Mouse (Mus musculus) heart, postnatal 14 days (tissue): Measurements from ENCODE around the gene Gm49384. TPM values are rescaled to one million over a fixed set of nuclear protein-coding genes. Genes with fewer than 3 reads are reported as not detected.

Experiments
- DNase-seq, 2 experiments: peaks; one replicate each; pipeline ENCODE4 v3.0.0; 2021 to 2022
- intact Hi-C: fragments of 180-260 bp; cut with DNase I; formaldehyde crosslinking; loops from one replicate; pipeline ENCODE4 v1.15.1; 2025
- total RNA-seq, 2 experiments: library from RNA; stranded (reverse); gene quantifications; 2 replicates each; pipeline ENCODE4 v1.2.3; 2021

The Gm49384 gene
- total RNA-seq, 2 experiments from 2014 or later, result 2.4 to 3.1 TPM

DNA sequence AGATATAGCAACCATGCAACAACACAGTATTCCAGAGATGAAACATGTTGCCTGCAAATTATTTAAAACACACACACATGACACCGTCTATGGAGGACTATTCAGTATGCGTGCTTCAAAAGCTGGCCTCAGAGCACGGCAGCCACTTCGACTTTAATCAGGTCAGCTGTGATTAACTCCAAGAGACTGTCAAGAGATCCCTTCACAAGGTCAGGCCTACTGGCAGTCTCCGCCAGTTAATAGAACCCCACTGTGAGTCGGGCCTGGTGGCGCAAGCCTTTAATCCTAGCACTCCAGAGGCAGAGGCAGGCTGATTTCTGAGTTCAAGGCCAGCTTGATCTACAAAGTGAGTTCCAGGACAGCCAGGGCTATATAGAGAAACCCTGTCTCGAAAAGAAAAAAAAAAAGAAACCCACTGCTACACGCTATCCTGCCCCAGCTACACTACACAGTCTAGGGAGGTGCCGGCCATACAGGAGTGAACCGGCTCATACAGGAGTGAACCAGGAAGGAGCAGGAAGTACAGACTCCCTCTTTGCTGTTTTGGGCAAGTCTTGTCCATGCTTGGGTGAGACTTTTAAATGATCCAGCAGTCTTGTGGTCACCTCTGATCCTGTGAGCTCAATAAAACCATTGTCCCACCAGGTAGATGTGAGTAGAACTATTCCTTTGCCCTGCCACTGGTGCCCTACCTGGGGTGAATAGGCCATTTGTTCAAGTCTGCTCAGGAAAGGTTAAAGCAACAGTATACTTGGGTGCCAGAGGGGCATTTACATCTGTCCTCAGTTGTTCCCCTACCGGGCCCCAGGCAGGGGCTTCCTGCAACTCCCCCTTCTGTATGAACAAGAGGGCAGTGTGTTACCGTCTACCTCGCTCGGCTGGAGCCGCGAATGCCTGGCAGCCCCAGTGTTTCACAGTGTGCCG, 6.3 kb upstream of the Gm49384 start:
- DNase-seq, result no peak

DNA sequence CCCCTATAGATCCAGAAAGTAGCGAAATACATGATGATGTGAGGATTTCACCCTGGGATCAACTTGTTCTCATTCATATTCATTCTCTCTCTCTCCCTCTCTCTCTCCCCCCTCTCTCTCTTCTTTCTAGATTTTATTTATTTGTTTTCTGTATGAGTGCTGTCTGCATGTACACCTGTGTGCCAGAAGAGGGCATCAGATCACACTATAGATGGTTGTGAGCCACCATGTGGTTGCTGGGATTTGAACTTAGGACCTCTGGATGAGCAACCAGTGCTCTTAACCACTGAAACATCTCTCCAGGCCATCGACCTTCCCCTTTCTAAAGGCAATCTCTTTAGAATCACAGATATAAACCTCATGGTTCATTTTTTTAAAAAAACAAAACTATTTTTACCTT, 4.5 kb upstream of the Gm49384 start:
- intact Hi-C loops, result loop anchor here (10.0 kb wide), 1 partner anchor 376 kb away; the partner anchor contains the start of gene Vcpkmt

More for the DNA sequence above, 6.3 kb upstream of the Gm49384 start:
- intact Hi-C loops, result loop anchor here (5.0 to 10.0 kb wide), 2 partner anchors 127 to 484 kb away; no protein-coding TSS in a partner anchor

GRCm38 (mm10) chr12:69207926-69208325, 3.9 kb upstream of the Gm49384 start:
- no peak for DNase-seq
- intact Hi-C loops, result loop anchor here (10.0 kb wide), 1 partner anchor 377 kb away; the partner anchor contains the start of gene Vcpkmt

More for the DNA sequence above, 4.5 kb upstream of the Gm49384 start:
- no peak for DNase-seq

GRCm38 (mm10) chr12:69207396-69207795, 3.3 kb upstream of the Gm49384 start:
- intact Hi-C loops, result loop anchor here (10.0 kb wide), 1 partner anchor 377 kb away; the partner anchor contains the start of gene Vcpkmt
- no peak for DNase-seq

DNA sequence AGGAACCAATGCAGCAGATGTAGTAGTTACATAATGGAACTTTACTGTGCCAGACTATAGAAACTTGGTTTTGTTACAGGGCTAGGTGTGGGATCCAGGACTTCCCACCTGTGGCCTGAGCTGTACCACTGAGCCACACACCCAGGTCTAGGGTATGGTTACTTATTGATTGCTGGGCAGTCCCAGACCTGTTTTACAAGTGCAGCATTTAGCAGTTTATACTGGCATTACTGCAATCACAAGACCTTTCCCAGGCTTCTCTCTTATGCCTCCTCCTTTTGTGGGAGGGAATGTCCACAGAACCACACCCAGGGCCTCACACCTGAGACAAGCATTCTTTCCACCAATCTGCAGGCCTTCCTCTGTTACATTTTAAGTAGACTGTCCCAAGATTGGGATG, 5.1 kb downstream of the Gm49384 start:
- intact Hi-C loops, result loop anchor here (5.0 kb wide), 1 partner anchor 43 kb away; the partner anchor contains the start of gene Klhdc1
- no peak for DNase-seq

DNA sequence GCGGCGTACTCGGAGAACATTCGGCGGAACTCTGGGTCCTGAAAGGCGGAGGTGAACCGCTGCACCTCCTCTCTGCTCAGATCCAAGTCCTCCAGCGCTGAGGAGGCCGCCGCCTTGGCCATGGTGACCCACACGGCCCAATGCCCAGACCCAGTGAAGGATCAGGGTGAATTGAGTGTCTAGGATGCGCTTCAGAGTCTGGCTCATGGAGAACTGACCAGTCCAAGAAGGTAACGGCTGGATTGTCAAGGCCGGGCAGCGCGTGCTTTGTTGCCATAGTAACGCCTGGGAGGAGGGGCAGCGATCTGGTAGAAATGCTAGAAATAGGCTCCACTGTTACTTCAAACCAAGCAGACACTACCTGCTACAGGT, 5.9 kb downstream of the Gm49384 start, which contains the start of gene Dnaaf2:
Gene Dnaaf2, minus strand, starts transcription at position 266 of the 372 bp plus-strand sequence.
- intact Hi-C loops, result loop anchor here (5.0 kb wide), 1 partner anchor 44 kb away; the partner anchor contains the start of gene Klhdc1
- DNase-seq, result peak; percentile 50 to 72

- DNase-seq, result peak; percentile 71 to 75
- intact Hi-C loops, result loop anchor here (5.0 kb wide), 1 partner anchor 45 kb away; the partner anchor contains the start of gene Klhdc1
Measured at GRCm38 (mm10) chr12:69197378-69198163, 6.5 kb downstream of the Gm49384 start.

- peak; percentile 77 to 80 for DNase-seq
- intact Hi-C loops, result loop anchor here (5.0 kb wide), 1 partner anchor 46 kb away; the partner anchor contains the start of gene Klhdc1
Measured at GRCm38 (mm10) chr12:69196444-69197377, 7.4 kb downstream of the Gm49384 start, which contains the start of gene Gm49383. Gene Gm49383, minus strand, starts transcription at chr12:69197104.

DNA sequence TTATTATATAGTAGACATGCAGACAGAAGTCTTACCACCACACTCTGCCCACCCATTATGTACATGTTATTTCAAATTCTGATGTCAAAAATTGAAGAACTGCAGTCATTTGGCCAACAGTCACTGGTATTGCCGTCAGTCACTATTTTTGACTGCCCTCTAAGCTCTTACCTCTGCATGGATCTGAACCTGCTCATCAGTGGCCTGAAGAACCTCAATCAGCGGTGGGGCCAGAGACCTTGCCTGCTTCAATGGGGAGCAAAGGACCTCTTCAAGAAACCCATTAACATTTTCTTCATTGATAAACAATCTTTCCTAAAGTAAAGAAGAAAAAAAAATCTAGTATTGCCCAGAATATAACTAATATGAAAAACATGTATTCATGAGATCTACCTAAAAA, 11.4 kb downstream of the Gm49384 start:
- intact Hi-C loops, result loop anchor here (5.0 kb wide), 1 partner anchor 105 kb away; the partner anchor contains the start of gene Klhdc2
- DNase-seq, result no peak

DNA sequence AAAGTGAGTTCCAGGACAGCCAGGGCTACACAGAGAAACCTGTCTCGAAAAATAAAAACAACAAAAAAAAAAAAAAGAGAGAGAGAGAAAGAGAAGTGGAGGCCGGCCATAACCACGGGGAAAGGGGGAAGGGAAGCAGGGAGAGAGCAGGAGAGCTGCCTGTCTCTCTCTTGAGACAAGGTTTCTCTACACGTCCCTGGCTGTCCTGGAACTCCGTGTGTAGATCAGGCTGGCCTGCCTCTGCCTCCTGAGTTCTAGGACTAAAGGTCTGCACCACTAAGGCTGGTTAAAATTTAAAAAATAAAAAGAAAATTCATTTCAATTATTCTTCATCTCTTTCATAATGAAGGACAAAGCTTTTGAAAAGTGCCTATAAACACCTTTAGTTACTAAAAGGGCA, 12.7 kb downstream of the Gm49384 start:
- intact Hi-C loops, result loop anchor here (5.0 kb wide), 1 partner anchor 106 kb away; the partner anchor contains the start of gene Klhdc2
- no peak for DNase-seq

DNA sequence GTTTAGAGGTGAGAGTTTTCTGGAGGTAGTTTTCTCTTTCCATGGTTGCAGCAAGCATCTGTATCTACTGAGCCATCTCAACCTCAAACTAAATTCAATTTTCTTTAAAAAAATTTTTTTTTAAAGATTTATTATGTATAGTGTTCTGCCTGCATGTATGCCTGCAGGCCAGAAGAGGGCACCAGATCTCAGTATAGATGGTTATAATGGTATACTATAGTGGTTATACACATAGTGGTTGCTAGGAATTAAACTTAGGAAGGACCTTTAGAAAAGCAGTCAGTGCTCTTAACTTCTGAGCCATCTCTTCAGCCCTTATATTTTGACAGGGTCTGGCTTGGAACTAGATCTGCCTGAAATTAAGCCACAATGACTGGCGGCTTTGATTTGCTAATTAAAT, 13.5 kb downstream of the Gm49384 start:
- peak in 1 of 2 experiments; percentile 30 for DNase-seq
- intact Hi-C loops, result loop anchor here (5.0 kb wide), 1 partner anchor 107 kb away; the partner anchor contains the start of gene Klhdc2

GRCm38 (mm10) chr12:69190074-69190473, 14.0 kb downstream of the Gm49384 start:
- intact Hi-C loops, result loop anchor here (5.0 kb wide), 1 partner anchor 107 kb away; the partner anchor contains the start of gene Klhdc2
- DNase-seq, result no peak

DNA sequence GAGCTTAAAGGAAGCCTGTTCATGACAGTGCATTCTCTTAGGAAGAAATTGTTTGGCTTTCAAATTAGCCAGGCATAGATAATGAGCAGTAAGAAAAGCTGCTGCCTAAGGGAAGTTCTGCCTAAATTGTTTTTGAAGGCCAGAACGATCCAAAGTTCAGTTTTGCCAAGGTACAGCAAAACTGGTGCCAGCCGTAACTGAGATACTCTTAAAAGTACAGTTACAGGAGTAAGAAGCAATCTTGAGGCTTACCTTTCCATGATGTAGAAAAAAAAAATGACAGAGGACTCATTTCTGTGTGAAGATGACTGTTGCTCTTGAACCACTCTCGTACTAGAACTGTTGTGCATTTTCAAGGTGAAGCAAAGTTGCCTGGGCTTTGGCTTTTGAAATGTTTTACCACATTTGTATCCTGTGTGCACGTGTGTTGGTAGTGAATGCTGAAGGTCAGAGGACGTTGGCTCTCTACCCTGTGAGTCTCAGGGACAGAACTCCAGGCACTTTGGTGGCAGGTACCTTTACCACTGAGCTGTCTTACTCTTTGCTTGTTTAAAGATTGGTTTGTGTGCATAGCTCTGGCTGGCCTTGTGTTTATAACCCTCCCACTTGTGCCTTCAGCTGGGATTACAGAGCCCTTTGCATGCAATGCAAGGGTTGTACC, 17.1 kb downstream of the Gm49384 start:
- intact Hi-C loops, result no loop called here
- no peak for DNase-seq

GRCm38 (mm10) chr12:69185371-69185770, 18.7 kb downstream of the Gm49384 start:
- DNase-seq, result no peak
- intact Hi-C loops, result no loop called here

GRCm38 (mm10) chr12:69184342-69185295, 19.4 kb downstream of the Gm49384 start:
- intact Hi-C loops, result no loop called here
- peak; percentile 73 to 74 for DNase-seq

DNA sequence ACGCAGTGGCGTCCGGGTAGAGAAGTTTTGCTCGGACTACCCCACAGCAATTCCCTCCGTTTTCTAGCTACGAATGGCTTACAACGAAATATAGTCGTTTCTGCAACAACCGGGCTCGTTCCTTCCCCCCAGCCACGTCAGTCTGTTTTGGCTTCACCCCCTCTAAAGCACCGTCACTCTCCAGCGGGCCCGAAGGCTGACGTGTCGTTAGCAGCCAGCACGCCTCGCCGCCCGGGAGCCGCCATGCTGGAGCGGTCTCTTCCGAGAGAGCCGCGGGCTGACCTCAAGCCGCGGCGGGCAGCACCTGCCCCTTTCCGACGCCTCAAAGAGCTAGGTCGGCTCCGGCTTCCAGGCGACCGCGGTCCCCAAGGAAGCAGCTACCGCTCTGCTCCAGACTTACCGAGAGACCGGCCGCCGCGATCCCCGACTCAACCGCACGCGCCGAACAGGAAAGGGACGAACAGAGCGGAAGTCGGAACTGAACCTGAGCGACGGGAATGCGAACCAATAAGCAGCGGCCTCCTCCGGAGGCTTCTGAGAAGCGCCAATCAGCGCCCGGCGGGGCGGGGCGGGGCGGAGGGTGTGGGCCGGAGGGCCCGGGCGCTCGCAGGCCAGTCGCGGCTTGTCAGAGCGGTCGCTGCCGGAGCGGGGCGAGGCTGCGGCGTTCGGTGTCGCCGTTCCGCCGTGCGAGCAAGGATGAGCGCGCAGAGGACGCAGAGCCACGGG, 20.3 kb downstream of the Gm49384 start, which contains the start of the genes Rpl36al and Mgat2:
Gene Rpl36al, minus strand, starts transcription at position 501 of the 726 bp plus-strand sequence.
Gene Mgat2, plus strand, starts transcription at position 575 of the 726 bp plus-strand sequence.
- intact Hi-C loops, result no loop called here
- DNase-seq, result peak; percentile 99 to 100
